Mouse (Mus musculus): Measurements from ENCODE around the gene Rpl13a.

The Rpl13a gene

DNA sequence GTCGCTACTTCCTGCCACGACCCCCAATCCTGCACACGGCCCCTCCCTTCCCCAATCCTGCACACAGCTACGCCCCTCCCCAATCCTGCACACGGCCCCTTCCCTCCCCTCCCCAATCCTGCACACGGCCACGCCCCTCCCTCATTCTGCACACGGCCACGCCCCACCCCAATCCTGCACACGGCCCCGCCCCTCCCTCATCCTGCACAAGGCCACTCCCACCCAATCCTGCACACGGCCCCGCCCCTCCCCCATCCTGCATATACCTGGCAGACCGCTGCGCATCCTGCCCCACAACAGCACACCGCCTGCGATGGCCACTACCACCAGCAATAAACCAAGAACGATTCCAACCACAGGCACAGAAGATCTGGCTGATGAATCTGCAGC, 35.0 kb downstream of the Rpl13a start:
- no peak for TF ChIP-seq GATA4 (IDR thresholded peaks at IDR 0.05; ENCODE audit: insufficient replicate concordance, low read length)

DNA sequence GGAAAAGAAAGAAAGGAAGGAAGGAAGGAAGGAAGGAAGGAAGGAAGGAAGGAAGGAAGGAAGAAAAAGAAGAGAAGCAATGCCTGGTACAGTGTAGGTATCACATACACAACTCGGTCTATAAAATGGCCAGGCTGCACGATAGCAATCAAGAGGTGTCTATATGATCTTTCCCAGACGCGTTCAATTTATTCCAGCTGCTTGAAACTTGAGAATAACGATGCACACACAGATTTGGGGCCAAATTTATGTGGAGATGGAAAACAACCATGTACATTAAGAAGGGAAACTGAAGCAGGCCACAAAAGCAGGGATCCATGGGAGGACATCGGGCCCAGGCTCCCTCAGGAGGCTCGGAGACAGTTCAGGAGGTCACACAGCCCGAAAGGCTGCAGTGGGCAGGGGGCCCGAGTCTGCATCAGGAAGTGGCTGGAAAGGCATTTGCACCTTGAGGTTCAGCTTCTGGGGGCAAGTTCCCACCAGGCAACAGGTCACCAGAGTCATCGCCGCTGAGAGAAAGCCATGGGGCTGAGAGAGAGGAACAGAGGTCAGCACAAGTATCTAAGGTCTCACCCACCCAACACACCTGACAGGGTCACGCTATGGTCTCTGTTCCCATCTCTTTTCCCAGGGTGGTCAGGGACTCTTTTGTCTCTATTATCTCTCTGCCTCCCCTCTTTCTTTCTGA, 35.6 kb downstream of the Rpl13a start:
- TF ChIP-seq GATA4 (IDR thresholded peaks at IDR 0.05; ENCODE audit: insufficient replicate concordance, low read length), result no peak

DNA sequence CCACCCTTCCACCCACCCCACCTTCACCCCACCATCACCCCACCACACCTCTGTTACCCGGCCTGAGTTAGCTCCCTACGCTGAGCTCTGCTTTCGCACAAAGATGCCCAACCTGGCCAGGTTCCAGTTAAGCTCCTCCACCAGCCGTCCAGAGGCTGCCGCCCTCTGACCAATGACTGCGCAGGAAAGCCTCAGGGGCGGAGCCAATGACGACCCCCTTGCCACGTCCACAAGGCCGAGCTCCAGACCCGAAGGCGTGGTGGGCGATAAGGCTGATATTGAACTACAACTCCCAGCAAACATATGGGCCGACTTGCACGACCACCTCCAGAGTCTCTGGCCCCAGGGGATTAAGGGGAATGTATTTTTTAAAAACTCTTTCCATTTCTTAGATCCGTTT, 36.5 kb downstream of the Rpl13a start, which contains the start of gene Rcn3:
Rcn3 (minus strand) TSS at position 174 of the 400 bp plus-strand sequence.
- peak; percentile 61; the same call in 1 of the 2 replicates for TF ChIP-seq GATA4 (IDR thresholded peaks at IDR 0.05; ENCODE audit: insufficient replicate concordance, low read length)

DNA sequence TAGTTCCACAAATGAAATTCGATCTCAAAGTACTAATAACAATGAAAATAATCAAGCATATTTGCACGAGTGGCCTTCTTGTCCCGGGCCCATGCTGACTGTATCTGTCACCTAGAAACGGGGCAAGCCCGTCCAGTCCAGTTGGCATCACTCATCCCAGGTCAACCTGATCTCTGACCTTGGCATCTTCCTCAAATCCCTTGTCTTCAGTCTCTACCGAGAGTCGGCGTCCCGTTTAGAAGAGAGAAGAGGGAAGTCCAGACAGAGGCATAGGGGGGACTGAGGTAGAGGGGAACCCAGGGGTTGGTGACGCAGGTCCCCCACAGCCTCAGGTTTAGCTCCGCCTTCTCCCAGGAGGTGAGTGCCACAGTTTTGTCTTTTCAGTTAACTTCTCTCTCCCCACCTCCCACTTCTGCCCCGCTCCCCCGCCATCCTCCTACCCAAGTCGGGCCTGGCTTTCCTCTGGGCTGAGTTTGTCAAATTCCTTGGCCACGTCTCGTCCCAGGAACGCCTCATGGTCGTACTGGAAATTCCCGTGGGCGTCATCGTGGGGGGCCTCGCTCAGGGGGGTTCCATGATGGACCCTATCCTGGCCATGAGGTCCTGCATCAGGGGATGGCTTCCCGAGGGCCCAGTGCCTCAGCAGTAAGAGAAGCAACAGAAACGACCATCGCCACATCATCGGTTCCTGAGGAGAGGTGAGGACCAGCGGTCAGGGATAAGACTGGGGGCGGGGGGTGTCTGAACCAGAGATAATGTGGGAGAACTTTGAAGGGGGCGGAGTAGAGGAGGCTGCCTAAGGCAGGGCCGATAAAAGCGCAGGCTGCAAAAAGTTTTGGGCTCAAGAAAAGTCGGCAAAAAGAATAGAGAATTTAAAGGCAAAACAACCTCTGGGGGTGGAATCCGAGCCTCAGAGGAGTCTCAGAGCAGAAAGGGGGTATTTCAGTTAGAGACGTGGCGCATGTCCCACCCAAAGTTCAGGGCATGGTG, 37.3 kb downstream of the Rpl13a start:
- TF ChIP-seq GATA4 (IDR thresholded peaks at IDR 0.05; ENCODE audit: insufficient replicate concordance, low read length), result no peak

DNA sequence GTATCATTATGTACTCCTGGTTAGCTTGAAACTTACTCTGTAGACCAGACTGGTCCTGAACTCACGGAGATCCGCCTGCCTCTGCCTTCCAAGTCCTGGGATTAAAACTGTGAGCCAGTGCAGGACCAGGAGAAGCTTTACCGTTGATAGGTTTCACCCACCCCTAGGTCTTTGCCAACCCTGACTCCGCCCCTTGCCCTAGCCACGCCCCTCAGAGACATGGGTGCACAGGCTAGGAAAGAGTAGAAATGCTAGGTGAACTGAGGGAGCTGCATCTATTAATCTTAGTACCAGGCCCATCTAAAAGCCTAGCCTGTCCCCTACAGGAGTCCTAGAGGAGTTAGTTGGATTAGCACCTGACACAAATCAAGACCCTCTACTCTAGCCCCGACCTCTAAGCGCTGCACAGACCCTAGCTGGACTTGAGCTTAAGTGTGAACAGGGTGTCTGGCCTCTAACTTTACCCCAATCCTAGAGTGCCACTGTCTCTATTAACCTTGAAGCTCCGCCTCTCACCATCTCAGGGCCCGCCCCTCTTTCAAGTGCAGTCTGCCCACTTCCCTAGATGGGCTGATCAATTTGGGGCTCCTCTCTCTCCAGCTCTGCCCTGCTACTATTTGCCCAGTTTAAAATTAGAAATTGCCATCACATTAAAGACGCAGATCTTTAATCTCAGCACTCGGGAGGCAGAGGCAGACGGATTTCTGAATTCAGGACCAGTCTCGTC, 38.1 kb downstream of the Rpl13a start:
- TF ChIP-seq GATA4 (IDR thresholded peaks at IDR 0.05; ENCODE audit: insufficient replicate concordance, low read length), result no peak

DNA sequence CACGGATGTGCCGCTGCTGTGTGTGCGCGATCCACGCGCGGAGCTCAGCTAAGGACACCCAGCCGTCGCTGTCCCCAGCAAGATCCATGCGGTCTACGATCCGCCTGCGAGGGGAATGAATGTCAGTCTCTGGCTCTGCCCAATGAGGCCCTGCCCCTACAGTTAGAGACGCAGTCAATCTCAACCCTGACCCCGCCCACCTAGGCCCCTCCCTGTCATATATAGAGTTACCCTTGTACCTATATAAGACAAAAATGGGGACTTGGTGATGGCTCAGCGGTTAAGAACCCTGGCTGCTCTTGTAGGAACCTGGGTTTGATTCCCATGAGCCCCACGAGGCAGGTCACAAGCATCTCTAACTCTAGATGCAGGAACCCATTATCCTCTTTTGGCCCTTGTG, 40.0 kb downstream of the Rpl13a start:
- no peak for TF ChIP-seq GATA4 (IDR thresholded peaks at IDR 0.05; ENCODE audit: insufficient replicate concordance, low read length)

DNA sequence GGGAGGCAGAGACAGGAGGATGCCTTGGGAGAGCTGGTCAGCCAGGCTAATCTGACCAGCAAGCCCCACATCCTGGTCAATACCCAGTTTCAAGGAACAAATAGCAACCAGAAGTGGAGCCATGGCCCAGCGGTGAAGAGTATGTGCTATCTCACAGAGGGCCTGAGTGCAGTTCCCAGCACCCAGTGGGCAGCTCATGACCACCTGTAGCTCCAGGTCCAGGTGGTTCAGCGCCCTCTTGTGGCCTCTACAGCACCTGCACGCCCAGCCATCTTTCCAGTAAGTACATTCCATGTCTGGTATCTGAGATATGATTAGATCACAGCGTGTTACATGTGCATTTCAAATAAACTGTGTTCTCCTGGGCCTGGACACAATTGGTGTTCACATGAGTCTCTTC, 42.5 kb downstream of the Rpl13a start:
- TF ChIP-seq GATA4 (IDR thresholded peaks at IDR 0.05; ENCODE audit: insufficient replicate concordance, low read length), result no peak

DNA sequence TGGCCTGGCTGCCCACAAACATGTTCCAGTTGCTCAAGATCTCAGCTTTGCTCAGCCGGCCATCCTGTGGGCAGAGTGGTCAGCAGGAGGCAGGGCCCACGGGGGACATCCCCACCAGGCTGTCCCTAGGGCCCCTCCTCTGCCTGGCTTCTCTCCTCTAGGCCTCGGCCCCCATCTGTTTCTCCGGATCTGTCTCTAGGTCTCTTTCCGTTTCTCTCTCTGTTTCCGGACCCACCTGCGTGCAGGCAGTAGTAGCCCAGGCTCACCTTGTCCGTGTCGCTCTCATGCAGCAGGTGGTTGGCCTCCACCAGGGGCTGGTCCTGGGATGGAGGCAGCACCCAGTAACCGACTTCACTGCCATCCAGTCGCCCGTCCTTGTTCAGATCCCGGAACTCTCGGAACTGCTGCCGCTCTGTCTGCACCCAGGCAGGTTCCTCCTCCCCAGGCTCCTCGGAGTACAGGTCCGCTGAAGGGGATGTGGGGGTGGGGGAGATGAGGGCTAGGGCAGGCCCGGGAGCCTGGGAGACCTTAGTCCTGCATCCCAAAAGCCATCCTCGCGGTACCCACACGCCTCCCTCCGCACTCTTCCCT, 45.2 kb downstream of the Rpl13a start:
- TF ChIP-seq GATA4 (IDR thresholded peaks at IDR 0.05; ENCODE audit: insufficient replicate concordance, low read length), result no peak

DNA sequence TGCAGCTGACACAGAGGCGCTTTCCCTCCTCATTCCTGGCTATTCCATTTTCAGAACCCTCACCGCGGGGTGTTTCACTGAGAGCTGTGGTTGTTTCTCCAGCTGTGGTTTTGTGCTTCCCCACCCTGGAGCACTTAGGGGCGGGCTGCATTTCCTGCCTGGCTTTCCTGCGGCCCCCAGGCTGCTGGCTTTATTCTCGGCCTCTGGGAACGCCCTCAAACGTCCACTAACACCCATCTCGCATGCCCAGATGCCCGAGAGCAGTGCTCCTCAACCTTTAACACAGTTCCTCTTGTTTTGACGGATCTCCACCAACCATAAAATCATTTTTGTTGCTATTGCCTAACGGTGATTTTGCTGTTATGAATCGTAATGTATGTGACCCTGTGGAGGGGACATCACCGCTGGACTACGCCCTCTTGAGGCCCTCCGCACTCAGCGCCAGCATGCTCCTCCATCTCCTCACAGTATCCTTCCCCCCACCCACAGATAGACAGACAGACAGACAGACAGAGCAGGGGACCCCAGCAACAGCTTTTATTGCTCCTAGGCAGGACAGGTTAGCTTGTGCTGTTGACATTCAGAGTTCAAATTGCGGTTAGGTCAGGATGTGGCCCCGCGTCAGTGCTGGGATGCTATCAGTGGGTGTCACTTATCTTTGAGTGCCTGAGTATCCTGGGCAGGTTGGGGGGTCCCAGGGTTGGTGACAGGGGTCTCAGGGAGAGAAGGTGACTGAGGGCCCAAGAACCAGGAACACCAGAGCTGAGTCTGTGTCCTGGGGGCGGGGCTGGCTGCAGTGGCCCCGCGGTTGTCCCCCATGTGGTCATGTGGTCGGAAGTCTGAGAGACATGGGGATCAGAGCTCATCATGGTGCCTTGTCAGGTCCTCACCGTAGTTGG, 45.9 kb downstream of the Rpl13a start:
- no peak for TF ChIP-seq GATA4 (IDR thresholded peaks at IDR 0.05; ENCODE audit: insufficient replicate concordance, low read length)

DNA sequence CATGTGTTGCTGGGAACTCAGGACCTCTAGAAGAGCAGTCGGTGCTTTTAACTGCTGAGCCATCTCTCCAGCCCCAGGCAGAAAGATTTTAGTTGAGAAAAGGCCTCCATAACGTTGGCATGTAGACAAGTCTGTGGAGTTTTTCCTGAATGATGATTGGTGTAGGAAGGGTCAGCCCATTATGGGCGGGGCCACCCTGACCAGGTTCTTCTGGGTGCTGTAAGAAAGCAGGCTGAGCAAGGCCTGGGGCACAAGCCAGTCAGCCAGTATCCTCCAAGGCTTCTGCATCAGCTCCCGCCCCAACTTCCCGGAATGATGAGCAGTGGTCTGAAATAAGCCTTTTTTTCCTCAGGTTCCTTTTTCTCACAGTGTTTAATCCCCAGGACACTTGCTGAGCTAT, 47.5 kb downstream of the Rpl13a start:
- TF ChIP-seq GATA4 (IDR thresholded peaks at IDR 0.05; ENCODE audit: insufficient replicate concordance, low read length), result no peak

DNA sequence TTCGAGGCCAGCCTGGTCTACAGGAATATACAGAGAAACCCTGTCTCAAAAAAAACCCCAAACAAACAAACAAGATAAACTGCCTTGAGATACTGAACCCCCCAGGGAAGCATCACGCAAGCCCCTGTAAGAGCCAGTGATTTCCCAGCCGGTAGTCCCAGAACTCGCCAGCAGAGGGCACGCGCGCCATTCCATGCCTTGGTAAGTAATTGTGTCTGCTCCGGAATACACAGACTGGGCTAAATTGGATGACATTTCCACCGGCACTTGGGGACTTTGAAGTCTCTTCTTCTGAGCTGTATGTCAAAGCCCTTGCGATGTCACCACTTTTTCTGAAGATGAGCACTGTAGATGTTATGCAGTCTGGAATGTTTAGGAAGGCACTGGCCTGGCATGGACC, 48.7 kb downstream of the Rpl13a start:
- TF ChIP-seq GATA4 (IDR thresholded peaks at IDR 0.05; ENCODE audit: insufficient replicate concordance, low read length), result no peak

DNA sequence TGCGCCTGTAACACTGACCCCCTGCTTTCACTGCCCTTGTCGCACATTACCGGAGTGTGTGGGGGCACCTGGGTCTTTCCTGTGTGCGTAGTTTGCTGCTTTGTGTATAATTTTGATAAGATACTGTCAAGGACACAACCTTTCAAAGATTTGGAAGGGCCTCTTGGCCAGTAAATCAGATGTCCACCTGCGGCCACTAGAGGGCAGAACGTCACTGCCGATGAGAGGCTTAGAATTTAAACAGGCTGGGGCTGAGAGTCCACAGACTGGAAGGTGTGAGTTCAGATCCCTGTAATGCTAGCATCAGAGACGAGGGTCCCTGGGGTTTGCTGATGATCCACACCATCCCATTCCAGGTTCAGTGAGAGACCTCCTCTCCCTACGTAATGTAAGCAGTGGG, 50.0 kb downstream of the Rpl13a start:
- TF ChIP-seq GATA4 (IDR thresholded peaks at IDR 0.05; ENCODE audit: insufficient replicate concordance, low read length), result no peak

DNA sequence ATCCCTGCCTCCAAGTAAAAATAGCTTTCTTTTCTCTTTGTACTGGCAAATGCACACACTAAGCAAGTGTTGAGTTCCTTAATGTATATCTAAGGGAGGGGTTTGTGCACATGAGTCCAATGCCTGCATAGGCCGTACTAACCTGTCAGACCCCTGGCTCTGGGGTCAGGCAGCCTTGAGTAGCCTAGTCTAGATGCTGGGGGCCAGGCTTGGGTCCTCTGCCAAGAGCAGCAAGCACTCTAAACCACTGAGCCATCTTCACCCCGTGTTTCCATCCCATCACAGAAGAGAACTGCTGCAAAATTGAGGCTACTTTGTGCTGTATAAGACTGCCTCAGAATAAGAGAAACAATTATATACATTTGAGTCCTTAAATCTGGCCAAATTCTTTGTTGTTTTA, 50.7 kb downstream of the Rpl13a start:
- TF ChIP-seq GATA4 (IDR thresholded peaks at IDR 0.05; ENCODE audit: insufficient replicate concordance, low read length), result no peak

DNA sequence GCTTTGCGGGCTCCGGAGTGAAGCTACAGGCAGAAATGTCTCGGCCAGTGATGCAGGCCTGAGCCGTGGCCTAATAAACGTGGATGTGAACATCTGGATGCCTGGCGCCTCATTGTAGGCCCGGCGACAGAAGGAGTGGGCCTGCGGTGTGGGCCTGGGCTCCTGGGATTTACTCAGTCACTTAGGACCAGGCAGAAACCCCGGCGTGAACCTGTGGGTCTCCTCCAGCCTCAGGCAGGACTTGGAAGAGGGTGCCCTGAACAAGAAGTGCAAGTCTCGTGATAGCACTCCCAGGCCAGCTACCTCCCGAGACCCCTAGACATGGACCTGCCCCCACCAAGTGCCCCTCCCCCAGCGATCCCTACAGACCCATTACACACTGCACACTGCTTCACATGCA, 51.2 kb downstream of the Rpl13a start:
- TF ChIP-seq GATA4 (IDR thresholded peaks at IDR 0.05; ENCODE audit: insufficient replicate concordance, low read length), result no peak

All from liver, adult (tissue).